Mouse (Mus musculus): Measurements from ENCODE around the gene Ncs1.

DNA sequence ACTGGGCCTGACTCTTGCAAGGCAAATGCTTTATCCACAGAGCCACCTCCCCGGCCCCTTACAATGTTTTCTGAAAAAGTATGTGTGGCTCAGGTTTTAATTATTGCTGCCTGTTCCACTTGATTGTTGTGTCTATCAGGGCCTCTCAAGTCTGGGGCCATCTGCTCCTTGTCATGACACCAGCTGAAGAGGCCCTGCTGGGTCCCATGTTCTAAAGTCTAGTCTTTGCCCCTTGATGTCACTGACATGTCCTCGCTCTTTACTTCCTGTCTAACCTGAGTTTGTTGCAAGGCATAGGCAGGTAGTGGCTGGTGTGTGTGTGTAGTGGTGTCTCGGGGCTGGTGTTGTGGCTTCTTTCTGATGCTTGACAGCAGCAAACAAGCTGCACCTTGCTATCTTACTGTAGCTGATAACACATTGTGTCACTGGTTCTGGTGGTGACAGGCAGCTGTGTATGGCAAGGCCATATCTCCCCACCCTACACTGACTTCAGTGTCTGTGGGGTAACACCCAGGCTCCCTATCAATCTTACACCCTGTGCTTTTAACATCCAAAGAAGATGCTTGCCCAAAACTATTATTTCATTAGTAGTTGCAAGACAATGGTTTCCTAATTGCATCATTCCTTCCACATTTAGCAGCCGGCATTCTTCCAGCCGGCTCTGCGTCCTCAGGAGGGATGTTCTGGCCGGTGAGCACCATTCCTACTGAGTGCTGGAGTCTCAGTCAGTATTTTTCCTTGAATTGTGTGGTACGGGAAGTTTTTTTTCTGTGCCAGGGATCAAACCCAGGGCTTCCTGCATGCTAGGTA is 96.3 kb downstream of the Ncs1 start:
- TF ChIP-seq POLR2A (IDR thresholded peaks at IDR 0.05; ENCODE audit: extremely low read depth, insufficient read depth, low read length) = no peak
- no peak for TF ChIP-seq CTCF (IDR thresholded peaks at IDR 0.05; ENCODE audit: low read depth, low read length)

Measured in liver, adult 2 months (tissue).